Mouse (Mus musculus): ENCODE measurements around the gene Lipt2.

DNA sequence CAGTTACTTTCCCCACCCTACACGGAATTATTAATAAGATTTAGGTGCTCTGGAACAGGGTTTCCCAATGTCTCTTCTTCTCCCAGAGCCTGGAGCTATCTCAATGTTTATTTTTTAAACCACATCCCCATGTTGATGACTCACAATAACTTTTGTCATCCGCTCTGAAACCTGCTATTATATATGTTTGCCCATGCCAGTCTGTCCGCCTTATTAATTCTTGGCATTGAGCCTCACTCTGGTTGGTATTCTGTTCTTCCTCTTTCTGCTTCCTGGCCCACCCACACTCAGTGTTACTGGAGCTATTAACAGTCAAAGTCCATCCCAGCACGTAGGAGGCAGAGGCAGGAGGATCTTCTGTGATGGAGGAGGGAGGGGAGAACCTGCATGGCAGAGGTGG, 1.4 kb upstream of the Lipt2 start:
- TF ChIP-seq CTCF (IDR thresholded peaks at IDR 0.05; ENCODE audit: insufficient read depth, low read length) (no peak), POLR2A (IDR thresholded peaks at IDR 0.05; ENCODE audit: borderline replicate concordance, extremely low read depth, low read depth, low read length) (no peak)

Data from lung, adult 2 months (tissue).